Mouse (Mus musculus) liver, embryonic 11.5 days (tissue): ENCODE data around the gene Mpzl2. TPM values are rescaled to one million over a fixed set of nuclear protein-coding genes. Genes with fewer than 3 reads are reported as not detected.
A peak's percentile ranks its signal among the peaks of the same experiment; 100 is the strongest.
"Not testable (repeated sequence)": the region's sequence is repeated elsewhere in the genome, so short reads cannot be mapped to it uniquely, and the experiment has no call there.

ENCODE experiments used
- ATAC-seq: fragments of 200-750 bp; cut with Nextera tagmentation; replicated peaks from 2 replicates; pipeline ENCODE4 v1.8.0; 2017; ENCODE audit warnings: moderate number of reproducible peaks, mild to moderate bottlenecking, moderate TSS enrichment, moderate library complexity; ENCODE audit not compliant: low FRiP score
- DNase-seq: peaks from one replicate; pipeline ENCODE4 v3.0.0-alpha.2; 2017; ENCODE audit warnings: low spot score
- H3K27ac ChIP-seq: fragments of 300-500 bp; sonication (generic); 2 replicates; pipeline ENCODE4 v1.5.1; 2014; ENCODE audit warnings: mild to moderate bottlenecking, low read depth, low read length, control low read depth
- H3K27me3 ChIP-seq: fragments of 300-500 bp; sonication (generic); replicated peaks from 2 replicates; pipeline ENCODE4 v1.6.1; 2014; ENCODE audit warnings: low read length, mixed read lengths; ENCODE audit not compliant: control insufficient read depth, insufficient read depth
- H3K36me3 ChIP-seq: fragments of 300-500 bp; sonication (generic); 2 replicates; pipeline ENCODE4 v1.6.1; 2014; ENCODE audit warnings: mild to moderate bottlenecking, low read length, moderate library complexity, mixed read lengths; ENCODE audit not compliant: control insufficient read depth, insufficient read depth
- H3K4me1 ChIP-seq: fragments of 300-500 bp; sonication (generic); replicated peaks from 2 replicates; pipeline ENCODE4 v1.6.1; 2014; ENCODE audit warnings: low read length, mixed read lengths; ENCODE audit not compliant: control insufficient read depth, insufficient read depth
- H3K4me2 ChIP-seq: fragments of 300-500 bp; sonication (generic); 2 replicates; pipeline ENCODE4 v1.6.1; 2014; ENCODE audit warnings: mild to moderate bottlenecking, control low read depth, moderate library complexity
- H3K4me3 ChIP-seq: fragments of 300-500 bp; sonication (generic); 2 replicates; pipeline ENCODE4 v1.5.1; 2014; ENCODE audit warnings: low read depth, low read length, control low read depth
- H3K9ac ChIP-seq: fragments of 300-500 bp; sonication (generic); 2 replicates; pipeline ENCODE4 v1.6.1; 2014; ENCODE audit warnings: low read depth, low read length, control low read depth
- H3K9me3 ChIP-seq: fragments of 300-500 bp; sonication (generic); 2 replicates; pipeline ENCODE4 v1.6.1; 2016; ENCODE audit warnings: low read length, inconsistent platforms, mixed read lengths; ENCODE audit not compliant: control insufficient read depth
- WGBS: fragments of 180-500 bp; shearing (Covaris S2); extraction: QIAGEN DNeasy Blood & Tissue Kit; methylation state at CpG from one replicate; pipeline ENCODE4 v1.1.7; 2014; 5-methylcytosine and 5-hydroxymethylcytosine counted together
- polyA plus RNA-seq: library from polyadenylated mRNA; unstranded; fragments of >200 nt; fragmentation: Nextera tagmentation; extraction: Ambion mirVana; gene quantifications from 2 replicates; pipeline ENCODE4 v1.2.1, GENCODE M21; 2014

Gene Mpzl2
- polyA plus RNA-seq, 1 experiment from 2014 or later = 6.5 TPM

DNA sequence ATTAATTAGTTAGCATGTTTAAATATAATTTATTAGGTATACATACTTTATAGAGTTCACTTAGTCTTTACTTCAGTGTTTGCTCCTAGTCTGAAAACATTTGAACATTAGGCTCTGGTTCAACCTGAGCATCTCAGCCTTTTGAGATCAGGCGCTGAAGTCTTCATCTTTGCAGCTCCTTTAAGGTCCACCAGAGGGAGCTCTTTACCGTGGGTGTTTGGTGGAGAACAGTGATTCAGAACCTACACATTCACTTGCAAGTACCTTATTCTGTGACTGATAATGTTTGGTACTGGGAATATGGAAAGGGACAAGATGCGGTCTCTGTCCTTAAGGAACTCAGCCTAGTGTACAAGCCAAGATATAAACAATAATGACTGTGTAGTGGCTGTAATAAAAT is 16.8 kb upstream of the Mpzl2 start:
- DNase-seq = no peak
- Histone ChIP-seq H3K9ac (no peak overlapping the region), H3K27ac (no peak overlapping the region), H3K36me3 (no peaks in the 10 kb centered on the region), H3K4me1 (no peaks in the 10 kb centered on the region), H3K9me3 (no peaks in the 10 kb centered on the region), H3K4me3 (no peak overlapping the region), H3K27me3 (peaks cover 7% of the 10 kb centered on the region; the same call in 1 of the 2 replicates), H3K4me2 (no peak overlapping the region)
- 16% methylated on average over 3 of the region's 3 CpGs for WGBS
- no peak for ATAC-seq

DNA sequence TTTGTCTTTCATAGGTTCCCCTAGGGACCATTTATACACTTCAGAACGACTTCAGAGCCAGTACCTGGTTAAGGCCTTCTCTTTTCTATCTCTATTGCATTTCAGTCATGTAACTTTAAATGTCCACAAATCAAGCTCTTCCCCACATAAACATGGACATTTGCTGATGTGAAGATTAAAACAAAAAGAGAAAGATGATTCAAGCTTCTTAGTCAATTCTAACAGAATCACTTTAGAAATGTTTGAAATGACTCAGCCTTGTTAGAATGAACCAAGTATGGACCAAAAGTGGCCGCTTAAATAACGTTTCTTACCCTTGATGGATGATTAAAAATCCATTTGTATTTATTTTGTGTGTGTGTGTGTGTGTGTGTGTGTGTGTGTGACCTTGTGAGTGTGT is 16.0 kb upstream of the Mpzl2 start:
- WGBS = 56% methylated on average over 3 of the region's 3 CpGs
- H3K4me1 ChIP-seq = no peaks in the 10 kb centered on the region
- DNase-seq (no peak), ATAC-seq (no peak)
- peaks cover 6% of the 10 kb centered on the region; the same call in 1 of the 2 replicates for H3K27me3 ChIP-seq
- H3K9ac ChIP-seq = no peak overlapping the region
- no peaks in the 10 kb centered on the region for H3K9me3 ChIP-seq
- H3K36me3 ChIP-seq = no peaks in the 10 kb centered on the region
- H3K4me2 ChIP-seq = no peak overlapping the region
- no peak overlapping the region for H3K4me3 ChIP-seq
- no peak overlapping the region for H3K27ac ChIP-seq

DNA sequence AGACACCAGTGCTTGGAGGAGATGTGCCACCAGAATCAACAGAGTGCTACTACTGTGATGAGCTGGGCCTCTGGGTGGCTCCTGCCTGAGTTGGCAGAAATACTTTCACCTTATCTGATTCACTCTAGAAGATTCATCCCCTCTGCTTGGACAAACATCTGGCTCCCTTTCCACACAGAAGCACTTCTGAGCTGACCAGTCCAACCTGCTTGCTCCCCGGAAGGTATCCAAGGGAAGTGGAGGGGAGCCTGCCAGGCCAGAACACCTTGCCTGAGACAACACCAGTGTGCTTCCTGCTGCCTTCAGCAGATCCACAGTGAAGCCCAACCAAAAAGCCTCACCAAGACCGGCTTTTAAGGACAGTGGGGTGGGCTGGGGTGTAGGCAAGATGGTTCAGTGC is 15.4 kb upstream of the Mpzl2 start:
- peaks cover 4% of the 10 kb centered on the region; the same call in 1 of the 2 replicates for H3K27me3 ChIP-seq
- no peaks in the 10 kb centered on the region for H3K9me3 ChIP-seq
- no peak overlapping the region for H3K9ac ChIP-seq
- H3K4me1 ChIP-seq = no peaks in the 10 kb centered on the region
- no peak overlapping the region for H3K4me2 ChIP-seq
- ATAC-seq (no peak), DNase-seq (no peak)
- H3K4me3 ChIP-seq = no peak overlapping the region
- H3K36me3 ChIP-seq = no peaks in the 10 kb centered on the region
- H3K27ac ChIP-seq = no peak overlapping the region
- 73% methylated on average over 2 of the region's 2 CpGs for WGBS

DNA sequence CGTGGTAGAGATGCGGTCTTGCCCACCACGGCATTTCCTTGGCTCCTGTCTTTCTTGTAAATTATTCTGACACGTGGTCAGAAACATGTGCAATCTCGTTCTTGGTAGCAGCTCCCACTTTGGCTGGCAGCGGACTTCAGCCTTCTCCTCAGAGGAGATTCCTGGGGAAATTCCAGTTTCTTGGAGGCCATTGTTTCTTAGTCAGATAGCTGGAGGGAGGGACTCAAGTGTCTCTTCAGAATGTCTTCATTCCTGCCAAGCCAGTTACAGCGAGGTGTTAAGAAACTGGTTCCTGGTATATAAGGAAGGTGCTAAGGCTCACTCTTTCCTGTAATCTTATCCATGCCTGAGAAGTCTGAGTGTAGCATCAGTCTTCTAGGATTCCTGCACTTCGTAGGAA is 12.2 kb upstream of the Mpzl2 start:
- H3K27me3 ChIP-seq = peaks cover 6% of the 10 kb centered on the region
- no peak overlapping the region for H3K9ac ChIP-seq
- no peaks in the 10 kb centered on the region for H3K9me3 ChIP-seq
- no peak overlapping the region for H3K27ac ChIP-seq
- no peaks in the 10 kb centered on the region for H3K4me1 ChIP-seq
- H3K4me3 ChIP-seq = no peak overlapping the region
- 60% methylated on average over 8 of the region's 8 CpGs for WGBS
- ATAC-seq (no peak), DNase-seq (no peak)
- H3K36me3 ChIP-seq = no peaks in the 10 kb centered on the region
- no peak overlapping the region for H3K4me2 ChIP-seq

DNA sequence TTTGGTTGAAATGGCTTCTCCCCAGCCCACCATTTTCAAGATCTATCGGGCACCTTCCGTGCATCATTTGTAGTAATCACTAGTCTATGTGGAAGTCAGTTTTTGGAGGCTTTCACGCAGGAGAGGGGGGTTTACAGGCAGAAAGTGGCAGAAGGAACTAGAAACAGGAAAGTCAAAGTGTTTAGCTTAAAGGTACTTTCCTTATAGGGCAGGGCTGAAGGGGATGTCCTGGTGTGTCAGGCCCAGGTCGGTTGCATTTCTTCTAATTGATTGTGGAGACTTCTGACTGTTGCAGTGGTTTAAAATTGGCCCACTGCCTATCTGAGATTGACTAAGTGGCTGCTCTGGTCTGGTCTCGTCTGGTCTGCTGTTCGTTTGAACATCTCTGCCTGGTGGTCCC is 9.3 kb upstream of the Mpzl2 start:
- ATAC-seq (no peak), DNase-seq (no peak)
- Histone ChIP-seq H3K9me3 (no peaks in the 10 kb centered on the region), H3K4me2 (no peak overlapping the region), H3K27me3 (peaks cover 6% of the 10 kb centered on the region), H3K27ac (no peak overlapping the region), H3K4me3 (no peak overlapping the region), H3K36me3 (no peaks in the 10 kb centered on the region), H3K4me1 (no peaks in the 10 kb centered on the region), H3K9ac (no peak overlapping the region)
- 76% methylated on average over 6 of the region's 6 CpGs for WGBS

DNA sequence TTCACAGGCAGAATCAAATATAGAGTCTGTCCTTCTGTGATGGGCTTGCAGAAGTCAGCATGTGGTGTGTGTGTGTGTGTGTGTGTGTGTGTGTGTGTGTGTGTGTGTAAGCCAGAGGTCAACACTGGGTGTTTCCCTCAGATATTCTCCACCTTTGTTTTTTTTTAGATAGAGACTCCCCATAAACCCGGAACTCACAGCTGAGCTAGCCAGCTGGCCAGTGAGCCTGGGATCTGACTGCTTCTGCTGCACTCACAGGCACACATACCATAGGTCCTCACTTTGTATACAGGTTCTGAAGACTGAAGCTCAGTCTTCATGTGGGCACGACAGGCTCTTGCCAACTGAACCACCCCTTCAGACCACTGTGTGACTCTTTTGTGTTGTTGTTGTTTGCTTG is 7.3 kb upstream of the Mpzl2 start:
- WGBS = 67% methylated on average over 2 of the region's 2 CpGs
- no peak overlapping the region for H3K9ac ChIP-seq
- no peak overlapping the region for H3K4me3 ChIP-seq
- ATAC-seq (no peak), DNase-seq (no peak)
- no peak overlapping the region for H3K4me2 ChIP-seq
- no peaks in the 10 kb centered on the region for H3K9me3 ChIP-seq
- no peaks in the 10 kb centered on the region for H3K4me1 ChIP-seq
- peaks cover 3% of the 10 kb centered on the region; the same call in 1 of the 2 replicates for H3K27me3 ChIP-seq
- H3K27ac ChIP-seq = no peak overlapping the region
- no peaks in the 10 kb centered on the region for H3K36me3 ChIP-seq

DNA sequence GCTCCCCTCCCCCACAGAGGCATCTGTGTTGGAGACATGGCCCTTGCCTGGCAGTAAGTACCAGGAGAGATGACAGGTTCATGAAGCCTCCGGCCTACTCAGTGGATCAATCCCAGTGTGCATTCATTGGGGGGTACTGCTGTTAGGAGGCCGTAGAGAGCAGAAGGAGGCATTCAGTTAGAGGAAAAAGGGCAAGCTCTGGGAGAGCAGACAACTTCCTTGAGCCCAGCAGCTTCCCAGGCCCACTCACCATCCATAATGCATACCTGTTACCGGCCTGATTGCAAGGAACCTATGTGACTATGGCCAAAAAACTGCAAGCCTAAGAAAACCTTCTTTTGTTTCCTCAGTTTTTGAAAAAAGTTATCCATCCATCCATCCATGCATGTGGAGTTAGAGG is 5.1 kb upstream of the Mpzl2 start:
- no peaks in the 10 kb centered on the region for H3K36me3 ChIP-seq
- H3K9ac ChIP-seq = no peak overlapping the region
- no peak for DNase-seq
- H3K4me2 ChIP-seq = no peak overlapping the region
- H3K27me3 ChIP-seq = peaks cover 18% of the 10 kb centered on the region
- ATAC-seq = no peak
- no peak overlapping the region for H3K27ac ChIP-seq
- H3K9me3 ChIP-seq = no peaks in the 10 kb centered on the region
- no peaks in the 10 kb centered on the region for H3K4me1 ChIP-seq
- no peak overlapping the region for H3K4me3 ChIP-seq
- 75% methylated on average over 3 of the region's 3 CpGs for WGBS

DNA sequence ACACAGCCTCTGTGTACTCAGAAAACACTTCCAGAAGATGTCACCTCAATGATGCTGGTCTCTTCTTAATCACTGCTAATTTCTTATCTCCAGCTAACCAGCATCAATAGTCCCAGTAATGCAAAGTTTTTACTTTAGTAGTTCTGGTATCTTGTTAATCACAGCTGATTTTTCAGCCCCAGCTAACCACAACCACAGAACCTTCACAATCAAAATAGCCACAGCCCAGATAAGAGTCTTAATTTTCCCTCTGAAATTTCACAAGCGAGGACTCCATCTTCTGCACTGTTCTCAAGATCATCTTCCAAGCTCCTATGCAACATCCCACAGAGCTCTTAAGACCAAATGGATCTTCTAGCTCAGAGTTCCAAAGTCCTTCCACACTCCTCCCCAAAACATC is 1.8 kb upstream of the Mpzl2 start:
- peaks cover 45% of the 10 kb centered on the region for H3K27me3 ChIP-seq
- not testable (repeated sequence) for H3K9me3 ChIP-seq, ATAC-seq, H3K4me3 ChIP-seq, DNase-seq, H3K9ac ChIP-seq, H3K27ac ChIP-seq, H3K4me2 ChIP-seq, H3K36me3 ChIP-seq, H3K4me1 ChIP-seq
- 71% methylated on average over 1 of the region's 1 CpGs for WGBS

DNA sequence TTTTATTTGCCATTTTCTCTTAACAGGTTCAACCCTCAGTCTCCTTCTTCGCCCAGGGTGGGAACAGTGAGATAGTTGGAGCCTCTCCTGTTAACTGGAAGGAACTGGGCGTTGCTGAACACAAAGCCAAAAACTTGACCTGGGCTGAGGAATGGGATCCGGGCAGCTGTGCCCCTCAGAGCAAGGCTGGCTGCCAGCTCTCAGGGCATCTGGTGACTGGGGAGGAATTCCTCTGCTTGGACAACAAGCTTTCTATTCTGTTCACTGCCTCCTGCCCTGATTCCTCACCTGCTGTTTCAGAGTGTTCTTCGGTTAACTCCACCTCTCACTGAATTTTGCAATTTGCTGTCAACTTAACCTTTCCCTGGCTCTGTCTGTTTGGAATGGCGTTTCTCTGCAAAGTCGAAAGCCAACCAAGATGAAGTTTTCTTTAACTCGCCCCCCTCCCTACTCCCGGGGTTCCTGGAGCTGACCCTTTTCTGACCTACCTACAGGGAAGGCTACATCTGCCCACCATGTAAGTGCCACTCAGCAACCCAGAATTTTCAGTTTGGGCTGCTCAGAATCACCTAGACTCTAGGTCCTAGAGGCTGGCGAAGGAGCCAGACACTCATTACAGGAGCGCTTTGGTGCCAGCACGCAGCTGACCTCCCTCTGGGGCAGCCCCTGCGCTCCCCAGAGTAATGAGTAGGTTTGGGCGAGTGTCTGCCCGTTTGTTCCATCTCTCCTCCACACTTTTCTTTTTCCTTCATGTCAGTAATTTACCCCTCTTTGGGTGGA is 657 bp downstream of the Mpzl2 start:
- no peak overlapping the region for H3K27ac ChIP-seq
- H3K4me3 ChIP-seq = no peak overlapping the region
- ATAC-seq (no peak), DNase-seq (no peak)
- peaks cover 3% of the 10 kb centered on the region; the same call in 1 of the 2 replicates for H3K4me1 ChIP-seq
- H3K4me2 ChIP-seq = peak overlapping the region; percentile 42
- peaks cover 58% of the 10 kb centered on the region for H3K27me3 ChIP-seq
- H3K9me3 ChIP-seq = no peaks in the 10 kb centered on the region
- H3K36me3 ChIP-seq = no peaks in the 10 kb centered on the region
- 17% methylated on average over 14 of the region's 14 CpGs for WGBS
- no peak overlapping the region for H3K9ac ChIP-seq
